Mouse (Mus musculus): ENCODE results near the gene Gm12166. TPM values are rescaled to one million over a fixed set of nuclear protein-coding genes. Genes with fewer than 3 reads are reported as not detected.
A peak's percentile ranks its signal among the peaks of the same experiment; 100 is the strongest.
"Not testable (repeated sequence)": the region's sequence is repeated elsewhere in the genome, so short reads cannot be mapped to it uniquely, and the experiment has no call there.

Gm12166 gene
- 3.5 and 5.6 TPM in 2 replicates for polyA plus RNA-seq (2014; fragmentation: Nextera tagmentation; extraction: Ambion mirVana)

- H3K27me3 ChIP-seq (ENCODE audit: control insufficient read depth, insufficient read depth, low read length); H3K4me1 ChIP-seq (ENCODE audit: control insufficient read depth, insufficient read depth, low read length); ATAC-seq (ENCODE audit: insufficient number of reproducible peaks, insufficient read depth, low FRiP score, low read depth); H3K27ac ChIP-seq (ENCODE audit: low read length); H3K9me3 ChIP-seq (ENCODE audit: control insufficient read depth, low read depth, low read length); H3K9ac ChIP-seq (replicated peaks; ENCODE audit: low read depth, low read length); H3K4me3 ChIP-seq (ENCODE audit: low read depth, low read length); H3K4me2 ChIP-seq (replicated peaks; ENCODE audit: low read depth, low read length); H3K36me3 ChIP-seq (ENCODE audit: control insufficient read depth, insufficient read depth, low read length): not testable (repeated sequence)
- 36% methylated on average over 19 of the region's 19 CpGs for WGBS
These were observed at the start of gene Gm12166 for GRCm38 (mm10) chr11:46052105-46052659. TSS of gene Gm12166 (minus strand) at chr11:46052321.

- H3K4me1 ChIP-seq (ENCODE audit: control insufficient read depth, insufficient read depth, low read length): no peaks in the 10 kb centered on the region
- WGBS: 79% methylated on average over 3 of the region's 3 CpGs
- H3K27ac ChIP-seq (ENCODE audit: low read length): no peak overlapping the region
- H3K9me3 ChIP-seq (ENCODE audit: control insufficient read depth, low read depth, low read length): no peaks in the 10 kb centered on the region
- no peak for ATAC-seq (ENCODE audit: insufficient number of reproducible peaks, insufficient read depth, low FRiP score, low read depth)
- H3K4me2 ChIP-seq (replicated peaks; ENCODE audit: low read depth, low read length): no peak overlapping the region
- H3K4me3 ChIP-seq (ENCODE audit: low read depth, low read length): no peak overlapping the region
- no peaks in the 10 kb centered on the region for H3K27me3 ChIP-seq (ENCODE audit: control insufficient read depth, insufficient read depth, low read length)
- peaks cover 28% of the 10 kb centered on the region; the same call in 1 of the 2 replicates for H3K36me3 ChIP-seq (ENCODE audit: control insufficient read depth, insufficient read depth, low read length)
- no peak overlapping the region for H3K9ac ChIP-seq (replicated peaks; ENCODE audit: low read depth, low read length)
These were observed 44.9 kb upstream of the Gm12166 start for GRCm38 (mm10) chr11:46097062-46097461.

DNA sequence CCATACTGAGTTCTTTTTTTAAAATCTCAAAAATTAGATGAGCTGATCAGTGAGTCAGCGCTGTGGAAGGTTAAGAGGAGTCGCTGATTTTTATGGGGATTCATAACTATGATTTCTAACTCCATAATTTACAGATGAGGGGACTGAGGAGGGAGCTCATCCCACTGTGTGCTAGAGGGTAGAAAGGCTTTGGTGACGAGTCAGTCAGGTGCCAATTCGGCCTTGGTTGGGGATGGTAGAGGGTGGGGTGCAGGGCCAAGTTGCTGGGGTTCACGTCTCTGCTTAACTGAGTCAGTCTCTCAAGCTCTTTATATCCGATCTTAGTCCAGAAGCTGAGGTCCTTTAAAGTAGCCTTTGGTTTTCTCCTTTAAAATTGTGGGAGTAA is 44.1 kb upstream of the Gm12166 start:
- 90% methylated on average over 6 of the region's 6 CpGs for WGBS
- H3K36me3 ChIP-seq (ENCODE audit: control insufficient read depth, insufficient read depth, low read length): peaks cover 28% of the 10 kb centered on the region; the same call in 1 of the 2 replicates
- H3K27ac ChIP-seq (ENCODE audit: low read length): no peak overlapping the region
- H3K4me2 ChIP-seq (replicated peaks; ENCODE audit: low read depth, low read length): no peak overlapping the region
- no peaks in the 10 kb centered on the region for H3K27me3 ChIP-seq (ENCODE audit: control insufficient read depth, insufficient read depth, low read length)
- H3K4me1 ChIP-seq (ENCODE audit: control insufficient read depth, insufficient read depth, low read length): no peaks in the 10 kb centered on the region
- ATAC-seq (ENCODE audit: insufficient number of reproducible peaks, insufficient read depth, low FRiP score, low read depth): no peak
- H3K4me3 ChIP-seq (ENCODE audit: low read depth, low read length): no peak overlapping the region
- H3K9ac ChIP-seq (replicated peaks; ENCODE audit: low read depth, low read length): no peak overlapping the region
- H3K9me3 ChIP-seq (ENCODE audit: control insufficient read depth, low read depth, low read length): no peaks in the 10 kb centered on the region

DNA sequence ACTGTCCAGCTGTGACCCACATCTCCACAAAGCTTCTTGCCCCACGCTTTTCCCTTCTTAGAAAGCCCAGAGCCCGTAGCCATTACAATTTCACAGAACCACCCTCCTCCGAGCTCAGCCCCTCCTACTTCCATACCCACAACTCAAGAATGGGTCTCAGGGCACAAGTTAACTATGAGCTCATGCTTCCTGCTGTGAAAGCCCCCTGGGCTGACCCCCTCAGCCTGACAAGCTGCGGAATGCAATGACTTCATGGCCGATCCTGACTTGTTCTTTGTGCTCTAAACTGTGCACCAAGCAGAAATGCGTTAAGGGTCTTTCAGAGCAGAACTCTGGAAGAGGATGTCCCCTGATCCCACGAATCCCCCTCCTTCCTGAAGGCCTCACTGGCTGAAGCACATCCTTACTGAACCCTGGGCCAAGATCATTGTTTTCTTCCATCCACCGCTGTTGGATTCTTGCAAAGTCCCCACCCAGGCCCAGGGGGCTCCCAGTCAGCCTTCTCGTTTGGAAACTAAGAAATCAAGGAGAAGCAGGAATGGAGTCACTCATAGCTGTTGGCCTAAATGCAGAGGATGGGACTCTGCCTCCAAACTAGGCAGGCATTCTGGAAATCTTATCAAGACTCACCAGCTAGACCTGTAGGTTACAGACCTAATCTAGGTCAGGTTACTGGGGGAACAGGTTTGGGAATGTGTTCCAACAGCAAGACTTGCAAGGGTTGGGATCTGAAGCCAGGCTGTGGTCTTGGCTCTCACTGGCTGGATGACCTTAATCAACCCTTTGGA is 43.5 kb upstream of the Gm12166 start:
- peak; percentile 48; the same call in 1 of the 2 replicates for ATAC-seq (ENCODE audit: insufficient number of reproducible peaks, insufficient read depth, low FRiP score, low read depth)
- H3K4me2 ChIP-seq (replicated peaks; ENCODE audit: low read depth, low read length): no peak overlapping the region
- H3K4me1 ChIP-seq (ENCODE audit: control insufficient read depth, insufficient read depth, low read length): peaks cover 3% of the 10 kb centered on the region; the same call in 1 of the 2 replicates
- H3K9ac ChIP-seq (replicated peaks; ENCODE audit: low read depth, low read length): no peak overlapping the region
- H3K27me3 ChIP-seq (ENCODE audit: control insufficient read depth, insufficient read depth, low read length): no peaks in the 10 kb centered on the region
- peaks cover 22% of the 10 kb centered on the region; the same call in 1 of the 2 replicates for H3K36me3 ChIP-seq (ENCODE audit: control insufficient read depth, insufficient read depth, low read length)
- no peak overlapping the region for H3K4me3 ChIP-seq (ENCODE audit: low read depth, low read length)
- WGBS: 60% methylated on average over 9 of the region's 9 CpGs
- H3K9me3 ChIP-seq (ENCODE audit: control insufficient read depth, low read depth, low read length): no peaks in the 10 kb centered on the region
- no peak overlapping the region for H3K27ac ChIP-seq (ENCODE audit: low read length)

GRCm38 (mm10) chr11:46092121-46092520 is 40.0 kb upstream of the Gm12166 start:
- Histone ChIP-seq H3K4me2 (replicated peaks; ENCODE audit: low read depth, low read length) (no peak overlapping the region), H3K4me1 (ENCODE audit: control insufficient read depth, insufficient read depth, low read length) (peaks cover 13% of the 10 kb centered on the region), H3K9ac (replicated peaks; ENCODE audit: low read depth, low read length) (no peak overlapping the region), H3K27me3 (ENCODE audit: control insufficient read depth, insufficient read depth, low read length) (no peaks in the 10 kb centered on the region), H3K4me3 (ENCODE audit: low read depth, low read length) (no peak overlapping the region), H3K27ac (ENCODE audit: low read length) (peak overlapping the region; percentile 10; the same call in 1 of the 2 replicates), H3K36me3 (ENCODE audit: control insufficient read depth, insufficient read depth, low read length) (peaks cover 12% of the 10 kb centered on the region; the same call in 1 of the 2 replicates), H3K9me3 (ENCODE audit: control insufficient read depth, low read depth, low read length) (no peaks in the 10 kb centered on the region)
- ATAC-seq (ENCODE audit: insufficient number of reproducible peaks, insufficient read depth, low FRiP score, low read depth): no peak
- 72% methylated on average over 4 of the region's 4 CpGs for WGBS

DNA sequence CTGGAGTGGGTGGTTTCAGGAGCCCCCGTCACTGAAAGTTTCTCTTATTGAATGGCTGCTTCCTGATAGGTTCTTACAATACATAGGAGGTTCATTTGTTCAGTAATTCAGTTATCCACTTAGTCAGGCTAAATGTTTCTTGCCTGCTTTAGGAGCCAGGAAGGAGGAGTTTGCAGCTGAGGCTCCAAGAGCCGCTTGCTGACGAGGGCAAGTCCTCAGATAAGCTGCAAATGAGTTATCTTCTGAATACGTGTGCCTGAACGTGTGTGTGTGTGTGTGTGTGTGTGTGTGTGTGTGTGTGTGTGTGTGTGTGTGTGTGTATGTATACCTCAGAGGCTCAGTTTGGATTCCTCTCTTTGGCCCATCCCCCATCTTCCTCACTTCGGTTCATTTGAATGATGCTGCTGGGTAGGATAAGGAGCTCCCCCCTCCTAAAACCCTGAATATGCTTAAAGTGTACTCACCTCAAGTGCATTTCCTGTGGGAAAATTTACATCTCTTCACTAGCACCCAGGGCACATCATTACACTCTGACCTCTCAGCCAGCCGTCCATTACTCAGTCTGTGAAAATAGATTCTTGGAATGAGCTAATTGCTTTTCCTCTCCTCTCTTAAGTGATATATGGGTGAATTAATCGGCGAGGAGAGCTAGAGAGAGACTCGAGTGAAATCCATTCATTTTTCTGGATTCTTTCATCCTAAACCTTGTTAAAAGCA is 39.0 kb upstream of the Gm12166 start:
- Histone ChIP-seq H3K27ac (ENCODE audit: low read length) (no peak overlapping the region), H3K36me3 (ENCODE audit: control insufficient read depth, insufficient read depth, low read length) (peaks cover 8% of the 10 kb centered on the region; the same call in 1 of the 2 replicates), H3K4me2 (replicated peaks; ENCODE audit: low read depth, low read length) (no peak overlapping the region), H3K9ac (replicated peaks; ENCODE audit: low read depth, low read length) (no peak overlapping the region), H3K27me3 (ENCODE audit: control insufficient read depth, insufficient read depth, low read length) (no peaks in the 10 kb centered on the region), H3K4me1 (ENCODE audit: control insufficient read depth, insufficient read depth, low read length) (peaks cover 13% of the 10 kb centered on the region), H3K9me3 (ENCODE audit: control insufficient read depth, low read depth, low read length) (no peaks in the 10 kb centered on the region), H3K4me3 (ENCODE audit: low read depth, low read length) (no peak overlapping the region)
- no peak for ATAC-seq (ENCODE audit: insufficient number of reproducible peaks, insufficient read depth, low FRiP score, low read depth)
- WGBS: 29% methylated on average over 10 of the region's 10 CpGs

GRCm38 (mm10) chr11:46090036-46090725 is 38.1 kb upstream of the Gm12166 start:
- Histone ChIP-seq H3K4me3 (ENCODE audit: low read depth, low read length) (no peak overlapping the region), H3K27me3 (ENCODE audit: control insufficient read depth, insufficient read depth, low read length) (no peaks in the 10 kb centered on the region), H3K36me3 (ENCODE audit: control insufficient read depth, insufficient read depth, low read length) (peaks cover 8% of the 10 kb centered on the region; the same call in 1 of the 2 replicates), H3K4me2 (replicated peaks; ENCODE audit: low read depth, low read length) (no peak overlapping the region), H3K27ac (ENCODE audit: low read length) (peak overlapping the region; percentile 56; the same call in 1 of the 2 replicates), H3K9ac (replicated peaks; ENCODE audit: low read depth, low read length) (no peak overlapping the region), H3K9me3 (ENCODE audit: control insufficient read depth, low read depth, low read length) (no peaks in the 10 kb centered on the region), H3K4me1 (ENCODE audit: control insufficient read depth, insufficient read depth, low read length) (peaks cover 13% of the 10 kb centered on the region)
- ATAC-seq (ENCODE audit: insufficient number of reproducible peaks, insufficient read depth, low FRiP score, low read depth): no peak
- WGBS: 88% methylated on average over 10 of the region's 10 CpGs
